Mouse (Mus musculus): ENCODE measurements around the gene Krt79. TPM values are rescaled to one million over a fixed set of nuclear protein-coding genes. Genes with fewer than 3 reads are reported as not detected.

Krt79 gene
- polyA plus RNA-seq, 1 experiment from 2014 or later: 0.29 TPM

GRCm38 (mm10) chr15:101895216-101895615 lies 44.9 kb downstream of the Krt79 start:
- 91% methylated on average over 4 of the region's 4 CpGs for WGBS
- no peak for ATAC-seq (replicated peaks; ENCODE audit: low FRiP score, low read depth)
- Histone ChIP-seq H3K9me3 (replicated peaks; ENCODE audit: low read length) (no peaks in the 10 kb centered on the region), H3K4me3 (replicated peaks; ENCODE audit: low read depth, low read length) (no peak overlapping the region), H3K27ac (no peak overlapping the region), H3K9ac (ENCODE audit: low read depth, low read length) (no peak overlapping the region), H3K4me2 (ENCODE audit: low read length) (no peak overlapping the region), H3K4me1 (replicated peaks; ENCODE audit: insufficient read depth, low read length) (no peaks in the 10 kb centered on the region), H3K27me3 (ENCODE audit: insufficient read depth, low read length) (no peaks in the 10 kb centered on the region), H3K36me3 (ENCODE audit: insufficient read depth, low read length) (no peaks in the 10 kb centered on the region)
- no peak for DNase-seq (ENCODE audit: low spot score)
- no peak for TF ChIP-seq CTCF (IDR thresholded peaks at IDR 0.05; ENCODE audit: low read depth)

- DNase-seq (ENCODE audit: low spot score) (no peak), ATAC-seq (replicated peaks; ENCODE audit: low FRiP score, low read depth) (no peak)
- Histone ChIP-seq H3K27me3 (ENCODE audit: insufficient read depth, low read length) (no peaks in the 10 kb centered on the region), H3K9me3 (replicated peaks; ENCODE audit: low read length) (no peaks in the 10 kb centered on the region), H3K27ac (no peak within 1 kb of the TSS), H3K36me3 (ENCODE audit: insufficient read depth, low read length) (no peaks in the 10 kb centered on the region), H3K9ac (ENCODE audit: low read depth, low read length) (no peak within 1 kb of the TSS), H3K4me2 (ENCODE audit: low read length) (no peak within 1 kb of the TSS), H3K4me1 (replicated peaks; ENCODE audit: insufficient read depth, low read length) (no peaks in the 10 kb centered on the region), H3K4me3 (replicated peaks; ENCODE audit: low read depth, low read length) (no peak within 1 kb of the TSS)
- WGBS: 44% methylated on average over 4 of the region's 4 CpGs
- no peak for TF ChIP-seq CTCF (IDR thresholded peaks at IDR 0.05; ENCODE audit: low read depth)
Observed at GRCm38 (mm10) chr15:101892820-101893219, 47.3 kb downstream of the Krt79 start, which contains the start of gene Krt76. Krt76 (minus strand) TSS chr15:101892920.

GRCm38 (mm10) chr15:101879776-101880175 lies 60.3 kb downstream of the Krt79 start:
- Histone ChIP-seq H3K27me3 (ENCODE audit: insufficient read depth, low read length) (no peaks in the 10 kb centered on the region), H3K27ac (no peak overlapping the region), H3K4me3 (replicated peaks; ENCODE audit: low read depth, low read length) (no peak overlapping the region), H3K4me1 (replicated peaks; ENCODE audit: insufficient read depth, low read length) (no peaks in the 10 kb centered on the region), H3K4me2 (ENCODE audit: low read length) (no peak overlapping the region), H3K36me3 (ENCODE audit: insufficient read depth, low read length) (no peaks in the 10 kb centered on the region), H3K9ac (ENCODE audit: low read depth, low read length) (no peak overlapping the region), H3K9me3 (replicated peaks; ENCODE audit: low read length) (no peaks in the 10 kb centered on the region)
- ATAC-seq (replicated peaks; ENCODE audit: low FRiP score, low read depth) (no peak), DNase-seq (ENCODE audit: low spot score) (no peak)
- TF ChIP-seq CTCF (IDR thresholded peaks at IDR 0.05; ENCODE audit: low read depth): no peak
- 24% methylated on average over 11 of the region's 11 CpGs for WGBS

Small RNA genes lying within 50 kb of the gene (microRNA-seq; reads per million reads assigned to microRNA genes)
- not detected for gene Gm44356

Other genes starting within 250 kb of the Krt79 start
- not detected in 2 replicates for gene Krt6a, start 246.0 kb downstream of the Krt79 start, polyA plus RNA-seq (2015; fragmentation: Nextera tagmentation; extraction: Ambion mirVana)
- 0.77 and 3.0 TPM in 2 replicates for gene Krt5, start 227.4 kb downstream of the Krt79 start, polyA plus RNA-seq (2015; fragmentation: Nextera tagmentation; extraction: Ambion mirVana)
- not detected in 2 replicates for gene Krt71, start 197.2 kb downstream of the Krt79 start, polyA plus RNA-seq (2015; fragmentation: Nextera tagmentation; extraction: Ambion mirVana)
- not detected in 2 replicates for gene Krt72, start 153.9 kb downstream of the Krt79 start, polyA plus RNA-seq (2015; fragmentation: Nextera tagmentation; extraction: Ambion mirVana)
- gene Krt73, start 138.0 kb downstream of the Krt79 start, polyA plus RNA-seq (2015; fragmentation: Nextera tagmentation; extraction: Ambion mirVana): not detected in 2 replicates
- gene Krt2, start 122.2 kb downstream of the Krt79 start, polyA plus RNA-seq (2015; fragmentation: Nextera tagmentation; extraction: Ambion mirVana): not detected in 2 replicates
- gene Krt1, start 89.5 kb downstream of the Krt79 start, polyA plus RNA-seq (2015; fragmentation: Nextera tagmentation; extraction: Ambion mirVana): 0.59 and 1.1 TPM in 2 replicates
- gene Krt77, start 70.6 kb downstream of the Krt79 start, polyA plus RNA-seq (2015; fragmentation: Nextera tagmentation; extraction: Ambion mirVana): not detected in 2 replicates
- gene Krt76, start 47.4 kb downstream of the Krt79 start, polyA plus RNA-seq (2015; fragmentation: Nextera tagmentation; extraction: Ambion mirVana): not detected in 2 replicates
- 0.46 and 0.93 TPM in 2 replicates for gene Krt4, start 15.6 kb downstream of the Krt79 start, polyA plus RNA-seq (2015; fragmentation: Nextera tagmentation; extraction: Ambion mirVana)
- 0.07 TPM in 1 of 2 replicates, not detected in the other for gene Krt78, start 14.0 kb upstream of the Krt79 start, polyA plus RNA-seq (2015; fragmentation: Nextera tagmentation; extraction: Ambion mirVana)
- 305 and 333 TPM in 2 replicates for gene Krt8, start 64.2 kb upstream of the Krt79 start, polyA plus RNA-seq (2015; fragmentation: Nextera tagmentation; extraction: Ambion mirVana)
- gene Krt18, start 87.9 kb upstream of the Krt79 start, polyA plus RNA-seq (2015; fragmentation: Nextera tagmentation; extraction: Ambion mirVana): 252 and 256 TPM in 2 replicates
- 96.1 and 102 TPM in 2 replicates for gene Eif4b, start 133.4 kb upstream of the Krt79 start, polyA plus RNA-seq (2015; fragmentation: Nextera tagmentation; extraction: Ambion mirVana)
- 34.4 and 35.8 TPM in 2 replicates for gene Tns2, start 160.1 kb upstream of the Krt79 start, polyA plus RNA-seq (2015; fragmentation: Nextera tagmentation; extraction: Ambion mirVana)
- 14.3 and 16.6 TPM in 2 replicates for gene Spryd3, start 195.9 kb upstream of the Krt79 start, polyA plus RNA-seq (2015; fragmentation: Nextera tagmentation; extraction: Ambion mirVana)
- gene Igfbp6, start 204.0 kb upstream of the Krt79 start, polyA plus RNA-seq (2015; fragmentation: Nextera tagmentation; extraction: Ambion mirVana): 20.5 and 28.3 TPM in 2 replicates
- gene Soat2, start 210.2 kb upstream of the Krt79 start, polyA plus RNA-seq (2015; fragmentation: Nextera tagmentation; extraction: Ambion mirVana): 0.28 and 0.34 TPM in 2 replicates